Mouse (Mus musculus): ENCODE data around the gene Il33. TPM values are rescaled to one million over a fixed set of nuclear protein-coding genes. Genes with fewer than 3 reads are reported as not detected.

Gene Il33
- 0.27 and 0.31 TPM in 2 replicates for polyA plus RNA-seq (2014; fragmentation: Nextera tagmentation; extraction: Ambion mirVana)

GRCm38 (mm10) chr19:29924638-29925258 lies at the start of gene Il33:
Il33 (plus strand) TSS chr19:29925114.
- no peak for ATAC-seq (replicated peaks; ENCODE audit: low FRiP score)
- Histone ChIP-seq H3K4me2 (no peak within 1 kb of the TSS), H3K4me3 (ENCODE audit: low read depth, low read length) (no peak within 1 kb of the TSS)

GRCm38 (mm10) chr19:29877422-29878291 lies 47.3 kb upstream of the Il33 start:
- Histone ChIP-seq H3K9me3 (ENCODE audit: control insufficient read depth, low read length) (no peaks in the 10 kb centered on the region), H3K9ac (ENCODE audit: low read depth, low read length) (no peak overlapping the region), H3K4me2 (no peak overlapping the region), H3K27me3 (replicated peaks; ENCODE audit: control insufficient read depth, insufficient read depth, low read length) (no peaks in the 10 kb centered on the region), H3K27ac (ENCODE audit: low read depth, low read length) (no peak overlapping the region), H3K36me3 (ENCODE audit: control insufficient read depth, insufficient read depth, low read length) (no peaks in the 10 kb centered on the region), H3K4me1 (replicated peaks; ENCODE audit: control insufficient read depth, insufficient read depth, low read length) (no peaks in the 10 kb centered on the region), H3K4me3 (ENCODE audit: low read depth, low read length) (no peak overlapping the region)
- WGBS: 69% methylated on average over 10 of the region's 10 CpGs
- ATAC-seq (replicated peaks; ENCODE audit: low FRiP score) (no peak), DNase-seq (ENCODE audit: low spot score) (no peak)

More at GRCm38 (mm10) chr19:29924638-29925258, at the start of gene Il33:
- no peaks in the 10 kb centered on the region for H3K36me3 ChIP-seq (ENCODE audit: control insufficient read depth, insufficient read depth, low read length)
- no peaks in the 10 kb centered on the region for H3K4me1 ChIP-seq (replicated peaks; ENCODE audit: control insufficient read depth, insufficient read depth, low read length)
- no peaks in the 10 kb centered on the region for H3K9me3 ChIP-seq (ENCODE audit: control insufficient read depth, low read length)
- no peak for DNase-seq (ENCODE audit: low spot score)
- H3K9ac ChIP-seq (ENCODE audit: low read depth, low read length): no peak within 1 kb of the TSS
- 63% methylated on average over 10 of the region's 10 CpGs for WGBS
- H3K27ac ChIP-seq (ENCODE audit: low read depth, low read length): no peak within 1 kb of the TSS
- no peaks in the 10 kb centered on the region for H3K27me3 ChIP-seq (replicated peaks; ENCODE audit: control insufficient read depth, insufficient read depth, low read length)

DNA sequence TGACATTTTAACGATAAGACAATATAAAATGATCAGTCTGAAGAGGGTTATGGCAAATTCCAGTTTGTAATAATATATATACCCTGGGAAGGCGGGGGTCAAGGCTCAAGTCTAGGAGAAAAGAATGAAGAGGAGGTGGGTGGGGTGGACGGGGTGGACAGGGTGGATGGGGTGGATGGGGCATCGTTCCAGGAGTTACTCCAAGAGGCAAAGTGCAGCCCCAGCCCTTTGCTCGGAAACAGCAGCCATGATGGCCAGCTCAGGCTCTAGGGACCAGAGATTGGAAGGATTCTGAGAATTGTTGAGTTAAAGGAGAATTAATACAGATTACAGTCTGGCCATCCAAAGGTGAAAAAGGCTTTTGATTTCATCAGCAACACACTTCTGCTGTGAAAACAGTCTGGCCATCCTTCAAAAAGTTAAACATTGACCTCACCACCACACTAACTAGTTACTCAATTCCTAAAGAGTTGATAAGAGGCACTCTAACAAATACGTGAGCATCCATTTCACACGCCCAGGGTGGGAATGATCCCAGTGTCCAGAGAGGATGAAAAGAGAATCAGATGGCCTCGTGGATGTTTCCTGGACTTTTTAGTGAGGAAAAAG lies 45.9 kb upstream of the Il33 start:
- DNase-seq (ENCODE audit: low spot score) (no peak), ATAC-seq (replicated peaks; ENCODE audit: low FRiP score) (no peak)
- Histone ChIP-seq H3K9ac (ENCODE audit: low read depth, low read length) (no peak overlapping the region), H3K9me3 (ENCODE audit: control insufficient read depth, low read length) (no peaks in the 10 kb centered on the region), H3K27ac (ENCODE audit: low read depth, low read length) (no peak overlapping the region), H3K4me3 (ENCODE audit: low read depth, low read length) (no peak overlapping the region), H3K4me2 (no peak overlapping the region), H3K36me3 (ENCODE audit: control insufficient read depth, insufficient read depth, low read length) (no peaks in the 10 kb centered on the region), H3K4me1 (replicated peaks; ENCODE audit: control insufficient read depth, insufficient read depth, low read length) (no peaks in the 10 kb centered on the region), H3K27me3 (replicated peaks; ENCODE audit: control insufficient read depth, insufficient read depth, low read length) (no peaks in the 10 kb centered on the region)
- WGBS: 71% methylated on average over 8 of the region's 8 CpGs

GRCm38 (mm10) chr19:29880918-29881317 lies 44.0 kb upstream of the Il33 start:
- DNase-seq (ENCODE audit: low spot score) (no peak), ATAC-seq (replicated peaks; ENCODE audit: low FRiP score) (no peak)
- H3K27ac ChIP-seq (ENCODE audit: low read depth, low read length): no peak overlapping the region
- H3K27me3 ChIP-seq (replicated peaks; ENCODE audit: control insufficient read depth, insufficient read depth, low read length): no peaks in the 10 kb centered on the region
- H3K4me1 ChIP-seq (replicated peaks; ENCODE audit: control insufficient read depth, insufficient read depth, low read length): no peaks in the 10 kb centered on the region
- no peaks in the 10 kb centered on the region for H3K36me3 ChIP-seq (ENCODE audit: control insufficient read depth, insufficient read depth, low read length)
- no peak overlapping the region for H3K4me2 ChIP-seq
- no peak overlapping the region for H3K9ac ChIP-seq (ENCODE audit: low read depth, low read length)
- WGBS: 85% methylated on average over 4 of the region's 4 CpGs
- no peak overlapping the region for H3K4me3 ChIP-seq (ENCODE audit: low read depth, low read length)
- H3K9me3 ChIP-seq (ENCODE audit: control insufficient read depth, low read length): no peaks in the 10 kb centered on the region

DNA sequence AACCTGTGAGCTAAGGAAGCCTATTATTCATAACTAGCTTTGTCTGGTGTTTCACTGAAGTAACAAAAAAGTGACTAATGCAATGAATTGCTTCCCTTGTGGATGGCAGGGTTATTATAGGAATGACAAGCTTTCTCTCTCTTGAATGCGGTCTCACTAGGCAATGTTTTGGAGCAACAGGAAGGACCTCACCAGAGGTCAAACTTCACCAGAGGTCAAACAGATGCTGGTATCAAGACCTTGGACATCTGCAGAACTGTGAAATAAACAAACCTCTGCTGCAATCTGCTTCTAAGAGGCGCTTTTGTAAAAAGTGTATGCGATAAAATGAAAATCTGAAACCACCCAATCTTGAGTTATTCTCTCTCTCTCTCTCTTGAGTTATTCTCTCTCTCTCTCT lies 42.2 kb upstream of the Il33 start:
- Histone ChIP-seq H3K4me1 (replicated peaks; ENCODE audit: control insufficient read depth, insufficient read depth, low read length) (no peaks in the 10 kb centered on the region), H3K27ac (ENCODE audit: low read depth, low read length) (no peak overlapping the region), H3K36me3 (ENCODE audit: control insufficient read depth, insufficient read depth, low read length) (no peaks in the 10 kb centered on the region), H3K4me3 (ENCODE audit: low read depth, low read length) (no peak overlapping the region), H3K4me2 (no peak overlapping the region), H3K9me3 (ENCODE audit: control insufficient read depth, low read length) (no peaks in the 10 kb centered on the region), H3K9ac (ENCODE audit: low read depth, low read length) (no peak overlapping the region), H3K27me3 (replicated peaks; ENCODE audit: control insufficient read depth, insufficient read depth, low read length) (no peaks in the 10 kb centered on the region)
- ATAC-seq (replicated peaks; ENCODE audit: low FRiP score) (no peak), DNase-seq (ENCODE audit: low spot score) (no peak)
- 73% methylated on average over 3 of the region's 3 CpGs for WGBS

DNA sequence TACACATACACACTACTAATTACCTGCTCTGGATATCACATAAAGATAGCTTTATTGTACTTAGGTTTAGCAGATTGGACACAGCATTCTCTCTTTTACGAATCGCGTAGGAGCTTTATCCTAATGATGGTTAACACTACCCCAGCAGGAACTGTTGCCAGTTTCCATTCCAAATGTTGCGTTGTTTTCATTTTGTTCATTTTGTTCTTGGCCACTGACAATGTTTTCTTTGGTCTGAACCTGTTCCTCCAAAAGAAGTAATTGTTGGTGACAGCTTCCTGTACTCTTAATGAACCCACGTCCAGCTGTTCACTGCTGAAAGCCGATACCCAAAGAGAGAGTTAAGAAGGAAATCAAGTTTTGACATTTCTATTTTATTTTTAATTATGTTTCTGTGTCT lies 39.4 kb upstream of the Il33 start:
- H3K4me2 ChIP-seq: no peak overlapping the region
- H3K27ac ChIP-seq (ENCODE audit: low read depth, low read length): no peak overlapping the region
- no peak overlapping the region for H3K9ac ChIP-seq (ENCODE audit: low read depth, low read length)
- no peaks in the 10 kb centered on the region for H3K4me1 ChIP-seq (replicated peaks; ENCODE audit: control insufficient read depth, insufficient read depth, low read length)
- H3K9me3 ChIP-seq (ENCODE audit: control insufficient read depth, low read length): no peaks in the 10 kb centered on the region
- WGBS: 85% methylated on average over 6 of the region's 6 CpGs
- no peak for DNase-seq (ENCODE audit: low spot score)
- no peak overlapping the region for H3K4me3 ChIP-seq (ENCODE audit: low read depth, low read length)
- H3K27me3 ChIP-seq (replicated peaks; ENCODE audit: control insufficient read depth, insufficient read depth, low read length): no peaks in the 10 kb centered on the region
- ATAC-seq (replicated peaks; ENCODE audit: low FRiP score): no peak
- no peaks in the 10 kb centered on the region for H3K36me3 ChIP-seq (ENCODE audit: control insufficient read depth, insufficient read depth, low read length)

DNA sequence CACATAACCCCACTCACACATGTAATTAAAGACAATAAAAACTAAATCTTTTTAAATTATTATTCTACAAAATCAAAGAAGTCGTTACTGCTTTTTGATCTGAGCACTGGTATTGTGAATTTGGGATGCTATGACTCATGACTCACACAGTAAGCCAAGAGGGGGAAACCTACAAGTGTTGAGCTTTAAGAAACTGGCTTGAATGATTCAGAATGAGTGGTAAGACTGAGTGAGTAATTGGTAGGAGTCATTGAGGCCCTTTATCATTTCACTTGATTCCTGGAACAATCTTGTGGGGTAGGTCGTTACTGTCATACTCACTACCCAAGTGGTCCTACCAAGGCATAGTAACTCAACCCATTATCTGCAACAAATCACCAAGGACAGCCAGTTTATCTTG lies 37.4 kb upstream of the Il33 start:
- H3K27ac ChIP-seq (ENCODE audit: low read depth, low read length): no peak overlapping the region
- H3K36me3 ChIP-seq (ENCODE audit: control insufficient read depth, insufficient read depth, low read length): no peaks in the 10 kb centered on the region
- H3K9ac ChIP-seq (ENCODE audit: low read depth, low read length): no peak overlapping the region
- H3K27me3 ChIP-seq (replicated peaks; ENCODE audit: control insufficient read depth, insufficient read depth, low read length): no peaks in the 10 kb centered on the region
- no peak overlapping the region for H3K4me3 ChIP-seq (ENCODE audit: low read depth, low read length)
- 83% methylated on average over 2 of the region's 2 CpGs for WGBS
- no peak overlapping the region for H3K4me2 ChIP-seq
- H3K9me3 ChIP-seq (ENCODE audit: control insufficient read depth, low read length): no peaks in the 10 kb centered on the region
- no peak for ATAC-seq (replicated peaks; ENCODE audit: low FRiP score)
- DNase-seq (ENCODE audit: low spot score): no peak
- no peaks in the 10 kb centered on the region for H3K4me1 ChIP-seq (replicated peaks; ENCODE audit: control insufficient read depth, insufficient read depth, low read length)

GRCm38 (mm10) chr19:29888946-29889345 lies 36.0 kb upstream of the Il33 start:
- Histone ChIP-seq H3K4me2 (no peak overlapping the region), H3K27ac (ENCODE audit: low read depth, low read length) (no peak overlapping the region), H3K9ac (ENCODE audit: low read depth, low read length) (no peak overlapping the region), H3K4me3 (ENCODE audit: low read depth, low read length) (no peak overlapping the region), H3K4me1 (replicated peaks; ENCODE audit: control insufficient read depth, insufficient read depth, low read length) (no peaks in the 10 kb centered on the region), H3K9me3 (ENCODE audit: control insufficient read depth, low read length) (no peaks in the 10 kb centered on the region), H3K36me3 (ENCODE audit: control insufficient read depth, insufficient read depth, low read length) (no peaks in the 10 kb centered on the region), H3K27me3 (replicated peaks; ENCODE audit: control insufficient read depth, insufficient read depth, low read length) (no peaks in the 10 kb centered on the region)
- ATAC-seq (replicated peaks; ENCODE audit: low FRiP score): no peak
- DNase-seq (ENCODE audit: low spot score): no peak
- WGBS: 87% methylated on average over 6 of the region's 6 CpGs
